Mouse (Mus musculus) liver, adult 2 months (tissue): ENCODE data around the gene Slc4a3. TPM values are rescaled to one million over a fixed set of nuclear protein-coding genes. Genes with fewer than 3 reads are reported as not detected.

Experiments used
- DNase-seq: peaks from one replicate; pipeline ENCODE4 v3.0.0-alpha.2; 2011; ENCODE audit warnings: low read depth, low spot score; ENCODE audit errors: extremely low read depth
- H3K27ac ChIP-seq: fragments of 200-500 bp; replicated peaks from 2 replicates; pipeline ENCODE4 v1.5.1; 2012; ENCODE audit warnings: low read depth, mild to moderate bottlenecking, control low read depth, inconsistent platforms, low read length; ENCODE audit not compliant: insufficient read depth
- H3K27me3 ChIP-seq: fragments of 200-500 bp; 2 replicates; pipeline ENCODE4 v1.6.1; 2012; ENCODE audit warnings: mild to moderate bottlenecking, moderate library complexity, low read length, inconsistent platforms; ENCODE audit not compliant: control insufficient read depth, insufficient read depth
- H3K36me3 ChIP-seq: fragments of 200-500 bp; 2 replicates; pipeline ENCODE4 v1.6.1; 2012; ENCODE audit warnings: low read length, inconsistent platforms; ENCODE audit not compliant: control insufficient read depth, insufficient read depth
- H3K4me1 ChIP-seq: fragments of 200-500 bp; 2 replicates; pipeline ENCODE4 v1.6.1; 2011; ENCODE audit warnings: low read length; ENCODE audit not compliant: control insufficient read depth, insufficient read depth
- H3K4me3 ChIP-seq: fragments of 200-500 bp; 2 replicates; pipeline ENCODE4 v1.5.1; 2011; ENCODE audit warnings: low read depth, mild to moderate bottlenecking, control low read depth, low read length, moderate library complexity; ENCODE audit not compliant: insufficient read depth
- H3K79me2 ChIP-seq: fragments of 200-500 bp; 2 replicates; pipeline ENCODE4 v1.6.1; 2012; ENCODE audit warnings: inconsistent platforms, mild to moderate bottlenecking, low read length, moderate library complexity; ENCODE audit not compliant: control insufficient read depth, insufficient read depth
- H3K9ac ChIP-seq: fragments of 200-500 bp; 2 replicates; pipeline ENCODE4 v1.6.1; 2012; ENCODE audit warnings: low read depth, mild to moderate bottlenecking, control low read depth, inconsistent platforms, low read length
- CTCF ChIP-seq: fragments of 200-500 bp; IDR thresholded peaks from 2 replicates; pipeline ENCODE4 v1.5.1; 2011; ENCODE audit warnings: low read depth, low read length, control low read depth
- POLR2A ChIP-seq: fragments of 200-500 bp; IDR thresholded peaks from 2 replicates; pipeline ENCODE4 v1.6.1; 2011; ENCODE audit warnings: low read length, control low read depth; ENCODE audit not compliant: insufficient read depth; ENCODE audit errors: extremely low read depth
- WGBS: fragments of 180-500 bp; shearing (Covaris S2); methylation state at CpG from one replicate; pipeline ENCODE4 v1.1.7; 2018; 5-methylcytosine and 5-hydroxymethylcytosine counted together
- polyA plus RNA-seq: library from polyadenylated mRNA; depleted of rRNA; stranded (reverse); fragments of >200 nt; gene quantifications from 2 replicates; pipeline ENCODE4 v1.2.3, GENCODE M21; 2012
- total RNA-seq: library from RNA; depleted of rRNA; stranded (reverse); fragments of >200 nt; gene quantifications from 2 replicates; pipeline ENCODE4 v1.2.3, GENCODE M21; 2014

The Slc4a3 gene
- total and polyA plus RNA-seq, 2 experiments, result 0.37 to 0.76 TPM

DNA sequence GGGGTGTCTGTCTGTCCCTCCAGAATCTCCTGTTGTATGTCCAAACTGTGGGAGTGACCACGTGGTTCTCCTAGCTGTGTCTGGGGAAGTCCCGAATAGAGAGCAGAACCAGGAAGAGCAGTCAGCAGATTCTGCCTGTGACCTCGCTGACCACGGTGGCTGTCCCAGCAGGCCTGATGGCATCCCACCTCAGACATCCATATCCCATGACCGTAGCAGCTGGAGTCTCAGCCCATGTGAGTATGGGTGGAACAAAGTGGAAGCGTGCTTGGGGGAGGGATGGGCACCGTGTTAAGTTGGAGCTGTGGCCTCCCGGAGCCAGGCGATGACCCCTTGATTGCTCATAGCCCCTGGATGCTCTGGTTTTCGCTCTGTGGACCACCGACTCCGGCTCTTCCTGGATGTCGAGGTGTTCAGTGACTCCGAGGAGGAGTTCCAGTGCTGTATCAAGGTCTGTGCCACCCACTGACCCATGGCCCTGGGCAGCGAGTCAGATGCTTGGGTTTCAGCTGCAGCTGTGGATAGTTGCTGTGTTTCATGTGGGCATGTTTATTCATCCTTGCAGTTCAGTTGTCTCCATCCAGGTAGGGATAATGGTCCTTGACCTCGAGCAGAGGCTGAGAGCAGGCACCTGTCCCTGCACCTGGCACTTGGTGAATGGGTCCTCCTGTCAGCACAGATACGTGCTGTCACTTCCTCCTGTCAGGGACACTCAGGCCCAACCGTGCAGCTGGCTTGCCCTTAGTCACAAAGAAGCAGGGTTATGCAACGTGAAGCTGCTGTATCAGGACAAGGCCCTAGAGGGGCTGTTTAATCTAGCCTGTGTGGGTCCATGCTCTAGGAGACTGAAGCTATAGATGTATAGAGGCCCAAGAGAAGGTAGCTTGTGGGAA, 13.5 kb upstream of the Slc4a3 start:
- WGBS, result 89% methylated on average over 19 of the region's 19 CpGs
- H3K4me3 ChIP-seq, result no peak overlapping the region

GRCm38 (mm10) chr1:75533325-75534252, 12.5 kb upstream of the Slc4a3 start:
- Histone ChIP-seq H3K27me3 (peaks cover 3% of the 10 kb centered on the region; the same call in 1 of the 2 replicates), H3K9ac (no peak overlapping the region), H3K4me3 (no peak overlapping the region), H3K79me2 (no peaks in the 10 kb centered on the region), H3K27ac (no peak overlapping the region), H3K36me3 (no peaks in the 10 kb centered on the region), H3K4me1 (peaks cover under 1% of the 10 kb centered on the region)
- 96% methylated on average over 19 of the region's 19 CpGs for WGBS
- TF ChIP-seq POLR2A (no peak), CTCF (no peak)
- DNase-seq, result no peak

More for the DNA sequence above, 13.5 kb upstream of the Slc4a3 start:
- Histone ChIP-seq H3K4me1 (no peaks in the 10 kb centered on the region), H3K27me3 (peaks cover 3% of the 10 kb centered on the region; the same call in 1 of the 2 replicates), H3K9ac (no peak overlapping the region), H3K27ac (no peak overlapping the region), H3K79me2 (no peaks in the 10 kb centered on the region), H3K36me3 (no peaks in the 10 kb centered on the region)
- no peak for TF ChIP-seq POLR2A
- no peak for TF ChIP-seq CTCF
- DNase-seq, result no peak

DNA sequence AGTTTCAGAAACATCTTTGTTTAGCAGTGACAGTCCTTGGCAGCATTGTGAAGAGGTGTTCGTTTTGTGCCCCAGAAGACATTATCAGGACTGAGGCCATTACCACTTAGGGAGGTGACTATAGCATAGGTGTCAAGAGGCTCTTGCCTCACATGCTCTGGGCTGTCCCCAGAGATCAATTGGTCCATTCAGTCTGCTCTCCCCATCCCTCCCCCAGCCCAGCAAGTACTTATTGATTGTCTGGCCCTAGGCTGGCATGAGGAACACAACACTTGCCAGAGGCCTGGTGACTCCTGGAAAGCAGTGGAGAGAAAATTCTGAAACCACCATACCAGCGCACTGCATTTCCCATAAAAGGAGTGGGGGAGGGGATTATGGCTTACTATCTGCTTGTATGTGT, 8.5 kb upstream of the Slc4a3 start:
- Histone ChIP-seq H3K79me2 (no peaks in the 10 kb centered on the region), H3K4me1 (peaks cover 9% of the 10 kb centered on the region), H3K9ac (no peak overlapping the region), H3K27ac (no peak overlapping the region), H3K4me3 (no peak overlapping the region), H3K27me3 (peaks cover 9% of the 10 kb centered on the region; the same call in 1 of the 2 replicates), H3K36me3 (no peaks in the 10 kb centered on the region)
- WGBS, result 26% methylated on average over 2 of the region's 2 CpGs
- peak; percentile 79 for DNase-seq
- no peak for TF ChIP-seq POLR2A
- TF ChIP-seq CTCF, result no peak

GRCm38 (mm10) chr1:75538597-75539190, 7.4 kb upstream of the Slc4a3 start:
- TF ChIP-seq POLR2A (no peak), CTCF (no peak)
- Histone ChIP-seq H3K9ac (no peak overlapping the region), H3K36me3 (no peaks in the 10 kb centered on the region), H3K79me2 (no peaks in the 10 kb centered on the region), H3K4me1 (peaks cover 9% of the 10 kb centered on the region), H3K4me3 (no peak overlapping the region), H3K27me3 (peaks cover 8% of the 10 kb centered on the region; the same call in 1 of the 2 replicates), H3K27ac (no peak overlapping the region)
- 23% methylated on average over 9 of the region's 9 CpGs for WGBS
- peak; percentile 80 for DNase-seq

- no peak overlapping the region for H3K4me3 ChIP-seq
- 88% methylated on average over 7 of the region's 7 CpGs for WGBS
- no peak overlapping the region for H3K27ac ChIP-seq
- no peaks in the 10 kb centered on the region for H3K79me2 ChIP-seq
- H3K9ac ChIP-seq, result no peak overlapping the region
- no peak for DNase-seq
- H3K4me1 ChIP-seq, result peaks cover 9% of the 10 kb centered on the region
- H3K36me3 ChIP-seq, result no peaks in the 10 kb centered on the region
- TF ChIP-seq CTCF (no peak), POLR2A (no peak)
- H3K27me3 ChIP-seq, result peaks cover 20% of the 10 kb centered on the region
Measured at GRCm38 (mm10) chr1:75541496-75541895, 4.6 kb upstream of the Slc4a3 start.
